Mouse (Mus musculus): ENCODE results near the gene Ctdnep1.

Gene Ctdnep1

GRCm38 (mm10) chr11:70031321-70031670 is 50.3 kb downstream of the Ctdnep1 start:
- DNase-seq: no peak

GRCm38 (mm10) chr11:70038174-70038573 is 57.2 kb downstream of the Ctdnep1 start:
- DNase-seq: no peak

GRCm38 (mm10) chr11:70039631-70040030 is 58.7 kb downstream of the Ctdnep1 start:
- DNase-seq: no peak

GRCm38 (mm10) chr11:70040184-70040583 is 59.2 kb downstream of the Ctdnep1 start:
- DNase-seq: no peak
